Mouse (Mus musculus) layer of hippocampus, adult 9-11 months (tissue): ENCODE measurements around the gene Bmp7.

Experiments used
- DNase-seq: peaks from one replicate; pipeline ENCODE4 v3.0.0; 2022

The Bmp7 gene

DNA sequence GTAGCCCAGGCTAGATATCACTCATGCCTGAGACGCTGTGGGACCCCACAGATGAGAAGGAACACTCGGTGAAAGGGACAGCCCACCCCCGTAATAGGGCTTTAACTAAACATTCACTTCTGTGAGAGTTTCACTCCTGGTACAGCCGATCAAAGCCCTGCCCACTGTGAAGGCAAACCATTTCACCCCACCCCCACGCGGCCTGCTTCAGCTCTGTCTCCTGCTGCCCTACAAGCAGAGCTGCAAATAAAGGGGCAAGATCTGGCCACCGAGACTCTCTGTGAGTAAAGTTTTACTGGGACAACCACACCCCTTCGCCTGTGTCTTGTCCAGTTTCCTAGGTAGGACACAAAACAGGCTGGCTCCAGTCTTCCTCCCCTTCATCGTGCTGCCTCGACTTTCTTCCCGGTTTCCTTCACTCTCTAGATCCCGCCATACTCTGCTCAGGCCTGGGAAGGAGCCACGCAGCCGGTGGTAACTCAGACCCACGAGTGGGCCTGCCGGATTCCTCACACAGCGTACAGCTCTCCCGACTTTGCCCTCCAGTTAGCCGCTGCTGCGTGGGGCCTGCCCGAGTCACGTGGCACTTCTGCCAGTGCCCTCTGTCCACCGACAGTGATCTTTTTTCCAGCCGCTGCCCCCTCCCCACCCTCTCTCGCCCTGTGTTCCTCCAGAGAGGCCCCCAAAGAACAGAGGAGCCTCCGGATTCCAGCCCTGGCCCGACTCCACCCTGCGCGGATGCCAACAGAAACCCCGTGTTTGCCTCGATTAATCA is 94.4 kb downstream of the Bmp7 start:
- no peak for DNase-seq

DNA sequence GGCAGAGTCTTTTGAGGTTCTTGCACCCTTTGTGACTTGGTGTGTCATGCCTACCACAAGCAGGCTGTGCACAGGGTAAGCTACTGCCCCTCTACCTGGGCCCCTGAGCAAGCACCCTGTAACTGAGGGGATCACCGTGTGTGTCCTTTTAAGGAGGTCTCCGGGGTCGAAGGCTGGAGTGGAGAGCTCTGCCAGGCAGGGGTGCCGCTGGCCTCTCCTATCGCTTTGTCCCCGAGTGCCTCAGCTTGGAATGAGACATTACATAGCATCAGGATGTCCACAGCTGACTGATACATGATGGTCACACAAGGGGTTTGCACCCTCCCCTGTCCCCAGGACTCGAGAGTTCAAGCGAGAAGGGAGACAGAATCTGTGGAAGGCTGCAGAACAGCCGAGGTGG is 96.2 kb downstream of the Bmp7 start:
- DNase-seq: no peak

DNA sequence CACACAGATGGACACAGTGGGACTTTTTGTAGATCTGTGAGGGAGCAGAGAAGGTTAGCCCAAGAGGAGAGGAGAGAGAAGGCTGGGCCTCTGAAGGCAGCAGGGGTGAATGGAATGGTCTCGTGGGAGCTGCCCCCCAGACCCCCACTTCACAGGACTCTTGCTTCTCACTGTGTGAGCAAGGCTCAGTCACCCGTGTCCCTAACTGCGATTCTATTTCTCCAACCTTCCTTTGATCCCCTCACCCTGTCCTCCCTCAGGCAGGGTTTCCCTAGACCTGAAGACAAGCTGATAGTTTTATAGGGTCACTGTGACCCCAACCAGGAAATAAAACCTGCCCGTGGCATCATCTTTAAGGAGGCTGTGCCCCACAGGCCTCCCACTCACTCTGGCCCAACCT is 97.8 kb downstream of the Bmp7 start:
- DNase-seq: no peak

DNA sequence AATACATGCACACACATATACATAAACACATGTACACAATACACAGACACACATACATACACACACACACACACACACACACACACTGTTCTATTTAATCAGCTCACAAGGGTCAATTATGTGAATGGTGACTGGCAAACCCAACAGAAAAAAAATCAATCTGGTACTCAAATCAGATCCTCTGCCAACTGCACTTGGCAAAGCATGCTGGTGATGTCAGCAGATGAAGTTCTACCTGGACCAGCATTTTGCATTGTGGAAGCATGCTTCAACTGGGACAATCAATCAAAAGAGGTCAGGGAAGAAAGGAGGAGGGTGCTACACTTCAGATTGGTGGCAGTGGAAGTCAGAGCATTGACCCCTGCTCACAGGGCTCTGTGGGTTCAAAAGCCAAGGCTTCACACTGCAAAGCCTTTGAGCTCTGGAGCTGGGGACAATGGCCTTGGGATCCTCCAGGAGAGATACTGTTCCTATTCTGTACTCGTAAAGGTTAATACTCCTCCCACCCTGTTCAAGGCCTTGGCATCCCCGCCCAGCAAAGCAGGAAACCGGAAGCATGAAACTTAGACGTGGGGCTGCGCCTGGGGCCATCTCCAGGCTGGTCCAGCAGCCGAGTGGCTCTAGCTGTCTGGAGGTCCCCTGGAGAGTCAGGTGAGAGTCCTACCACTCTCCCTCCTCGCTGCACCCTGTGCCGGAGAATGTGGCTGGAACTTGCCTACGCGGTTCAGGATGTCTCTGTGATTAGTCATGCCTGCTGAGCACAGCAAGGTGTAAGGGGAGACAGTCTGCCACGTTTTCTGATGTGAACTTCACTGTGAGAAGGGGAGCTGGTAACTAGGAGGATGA is 99.0 kb downstream of the Bmp7 start:
- no peak for DNase-seq

DNA sequence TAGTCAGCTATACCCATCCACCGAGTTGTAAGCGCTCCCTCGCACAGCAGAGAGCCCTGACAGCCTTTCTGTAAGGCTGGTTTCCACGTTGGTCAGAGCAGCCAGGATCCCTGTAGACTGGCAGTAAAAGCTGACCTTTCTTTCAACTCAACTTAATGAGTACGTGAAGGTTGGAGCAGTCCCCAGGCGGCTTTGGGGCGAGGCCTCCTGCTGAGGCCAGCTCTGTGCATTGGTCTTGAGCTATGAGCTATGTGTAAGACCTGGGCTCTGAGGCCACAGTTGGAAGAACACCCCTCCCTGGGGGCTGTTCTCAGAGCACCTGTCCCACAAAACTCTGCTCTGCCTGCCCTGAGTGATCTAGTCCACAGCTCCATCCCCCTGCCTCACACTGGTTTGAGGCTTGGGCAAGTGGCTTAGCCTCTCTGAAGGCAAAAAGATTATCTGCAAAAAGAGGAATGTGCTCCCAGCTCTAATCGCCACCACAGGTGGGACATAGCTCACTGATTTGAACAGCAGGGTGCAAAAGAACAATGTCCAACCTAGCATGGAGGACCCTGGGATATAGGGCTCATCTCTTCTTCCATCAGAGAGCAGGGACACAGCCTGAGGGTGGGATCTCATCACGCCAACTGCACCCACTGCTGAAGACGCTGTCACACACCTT is 100.7 kb downstream of the Bmp7 start:
- DNase-seq: no peak

DNA sequence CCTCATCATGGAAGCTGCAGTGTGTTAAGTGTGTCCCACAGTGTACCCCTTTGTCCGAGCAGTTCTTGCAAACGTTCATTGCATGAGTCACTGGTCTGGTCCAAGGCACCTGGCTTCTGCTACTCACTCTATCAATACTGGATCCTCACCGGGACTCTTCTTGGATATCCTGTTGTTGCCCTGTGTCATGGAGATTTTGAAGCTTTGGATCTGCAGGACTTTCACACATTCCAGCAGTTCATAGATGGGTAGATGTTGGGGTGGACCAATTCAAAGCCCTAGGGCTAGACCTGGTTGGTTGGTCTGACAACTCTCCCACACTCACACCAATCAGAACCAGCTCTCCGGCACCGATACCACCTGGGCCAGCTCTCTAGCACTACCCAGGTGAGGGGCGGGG is 103.6 kb downstream of the Bmp7 start:
- no peak for DNase-seq

DNA sequence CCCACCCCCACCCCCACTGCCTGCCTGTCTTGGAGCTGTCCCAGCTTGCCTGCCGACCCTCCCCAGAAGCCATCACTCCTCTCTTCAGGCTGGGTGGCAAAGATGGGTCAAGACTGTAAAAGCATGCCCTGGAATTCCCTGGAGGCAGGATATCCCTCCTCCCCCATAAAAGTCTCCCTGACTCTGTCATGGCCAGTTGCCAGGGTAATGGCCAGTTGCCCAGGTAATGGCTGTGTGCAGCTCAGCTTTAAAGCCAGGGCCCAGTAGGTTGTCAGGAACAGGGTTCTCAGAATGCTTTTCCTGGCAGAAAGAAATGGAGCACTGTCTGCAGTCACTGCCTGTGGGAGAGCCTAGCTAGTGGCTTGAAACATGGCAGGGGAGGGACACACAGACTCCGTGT is 106.9 kb downstream of the Bmp7 start:
- peak; percentile 19 for DNase-seq

DNA sequence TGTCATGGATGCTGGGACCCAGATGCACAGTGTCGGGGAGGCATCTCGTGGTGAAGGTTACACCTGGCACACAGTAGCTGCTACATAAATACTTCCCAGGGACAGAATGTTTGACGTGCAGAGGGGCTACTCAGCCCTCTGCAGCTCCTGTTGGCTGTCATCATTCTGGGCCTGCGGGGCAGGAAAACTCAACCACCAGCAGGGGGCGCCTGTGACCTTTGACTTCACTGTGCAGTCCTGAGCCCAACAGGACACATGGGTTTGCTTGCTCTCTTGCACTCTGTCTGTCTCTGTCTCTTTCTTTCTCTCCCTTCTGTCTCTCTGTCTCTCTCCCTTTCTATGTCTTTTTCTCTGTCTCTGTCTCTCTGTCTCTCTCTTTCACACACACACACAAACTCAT is 108.4 kb downstream of the Bmp7 start:
- peak; percentile 38 for DNase-seq

DNA sequence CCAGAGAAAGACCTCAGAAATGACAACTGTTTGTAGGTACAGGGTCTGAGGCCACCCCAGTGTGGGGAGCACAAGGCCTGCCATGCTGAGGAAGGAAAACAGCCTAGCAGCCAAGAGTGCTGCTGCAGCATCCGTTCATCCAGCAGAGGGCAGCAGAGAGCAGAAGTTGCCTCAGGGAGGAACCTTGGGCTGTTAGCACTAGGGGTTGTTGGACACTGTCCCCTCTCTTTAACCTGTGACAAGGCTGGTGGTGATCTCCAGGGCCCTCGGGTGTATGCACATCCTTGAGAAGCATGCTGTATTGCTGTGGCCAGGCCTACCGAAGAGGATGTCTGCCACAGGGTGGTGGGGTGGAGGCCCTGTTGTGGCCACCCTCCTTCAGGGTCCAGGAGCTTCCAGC is 109.0 kb downstream of the Bmp7 start:
- DNase-seq: peak; percentile 62

DNA sequence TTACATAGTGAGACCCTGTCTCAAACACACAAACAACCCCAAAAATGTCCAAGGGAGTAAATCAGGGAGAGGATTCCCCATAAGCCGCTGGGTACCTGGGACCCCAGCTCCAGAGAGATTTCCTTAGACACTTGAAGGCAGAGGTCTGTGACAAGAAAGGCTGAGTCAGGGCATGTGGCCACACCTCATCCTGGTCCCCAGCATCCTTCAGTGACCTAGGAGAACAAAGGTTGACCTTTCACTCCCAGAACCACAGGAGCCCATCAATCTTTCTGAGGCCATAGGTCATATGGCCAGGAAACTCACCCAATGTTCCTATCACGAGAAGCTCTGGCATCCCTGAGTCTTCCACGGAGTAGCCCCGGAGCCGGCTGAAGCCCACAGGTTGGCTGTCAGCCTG is 111.9 kb downstream of the Bmp7 start:
- no peak for DNase-seq

DNA sequence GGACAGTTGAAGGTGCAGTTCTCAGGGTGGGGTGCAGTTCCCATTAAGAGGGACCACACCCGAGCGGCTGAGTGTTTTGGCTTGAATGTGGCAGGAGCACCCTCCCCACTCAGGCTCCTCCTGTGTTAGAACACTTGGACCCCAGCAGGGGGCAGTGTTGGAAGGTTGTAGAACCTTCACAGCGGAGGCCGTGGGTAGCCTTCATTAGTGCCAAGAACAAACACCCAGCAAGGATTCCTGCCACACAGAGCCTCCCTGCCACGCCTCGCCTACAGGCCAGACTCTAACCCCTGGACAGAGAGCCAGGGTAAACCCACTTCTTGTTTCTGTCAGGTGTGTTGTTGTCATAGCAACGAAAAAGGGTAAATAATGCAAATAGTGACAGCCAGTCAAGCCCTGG is 112.6 kb downstream of the Bmp7 start:
- DNase-seq: no peak

DNA sequence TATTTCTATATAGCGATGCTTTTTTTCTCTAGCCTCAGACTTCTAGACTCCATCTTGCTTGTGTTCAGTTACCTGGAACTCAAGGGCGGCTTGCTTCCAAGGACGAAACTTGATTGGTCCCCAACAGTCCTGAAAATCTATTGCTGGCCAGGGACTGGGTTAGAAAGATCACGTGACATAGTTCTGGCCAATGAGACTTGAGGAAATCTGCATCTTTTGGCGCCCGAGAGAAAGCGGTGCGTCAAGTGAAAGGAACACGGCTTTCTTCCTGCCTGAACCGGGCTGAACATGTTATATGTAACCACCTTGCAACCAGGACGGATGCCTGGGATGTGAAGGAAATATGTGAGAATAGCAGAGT is 114.4 kb downstream of the Bmp7 start:
- DNase-seq: no peak

DNA sequence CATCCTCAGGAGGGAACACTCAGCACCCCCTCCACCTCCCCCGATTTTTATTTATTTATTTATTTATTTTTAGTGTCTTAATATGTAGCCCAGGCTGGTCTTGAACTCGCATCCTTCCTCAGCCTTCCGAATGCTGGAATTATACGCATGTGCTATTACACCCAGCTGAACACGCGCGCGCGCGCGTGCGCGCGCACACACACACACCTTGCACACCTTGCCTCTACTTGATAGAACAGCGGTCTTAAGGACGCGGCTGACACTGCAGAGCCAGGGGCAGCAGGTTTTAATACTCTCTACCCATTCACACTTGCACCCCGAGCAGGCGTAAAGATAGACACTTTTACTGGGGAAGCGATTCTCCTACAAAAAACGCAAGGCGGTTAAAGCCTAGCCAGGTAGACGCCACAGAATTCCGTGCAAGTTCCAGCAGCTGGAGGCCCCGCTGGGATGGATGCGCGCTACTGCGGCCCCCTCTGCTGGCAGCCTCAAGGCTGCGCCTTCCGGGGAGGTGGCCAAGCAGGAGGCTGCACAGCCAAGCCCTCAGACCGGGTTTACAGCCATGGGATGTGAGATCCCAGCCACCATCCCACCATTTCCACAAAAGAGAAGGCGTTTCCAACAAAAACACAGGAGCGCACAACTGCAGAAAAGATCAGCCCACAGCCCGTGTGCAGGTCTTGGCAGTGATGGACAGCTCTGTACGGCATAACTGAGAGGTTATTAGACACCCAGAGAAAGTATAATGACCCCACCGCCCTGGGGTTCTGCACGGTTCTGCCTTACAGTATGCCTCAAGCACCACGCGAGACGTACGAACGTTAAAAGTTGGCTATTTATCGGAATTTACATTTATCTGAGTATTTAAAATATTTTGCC is 115.0 kb downstream of the Bmp7 start:
- DNase-seq: no peak

DNA sequence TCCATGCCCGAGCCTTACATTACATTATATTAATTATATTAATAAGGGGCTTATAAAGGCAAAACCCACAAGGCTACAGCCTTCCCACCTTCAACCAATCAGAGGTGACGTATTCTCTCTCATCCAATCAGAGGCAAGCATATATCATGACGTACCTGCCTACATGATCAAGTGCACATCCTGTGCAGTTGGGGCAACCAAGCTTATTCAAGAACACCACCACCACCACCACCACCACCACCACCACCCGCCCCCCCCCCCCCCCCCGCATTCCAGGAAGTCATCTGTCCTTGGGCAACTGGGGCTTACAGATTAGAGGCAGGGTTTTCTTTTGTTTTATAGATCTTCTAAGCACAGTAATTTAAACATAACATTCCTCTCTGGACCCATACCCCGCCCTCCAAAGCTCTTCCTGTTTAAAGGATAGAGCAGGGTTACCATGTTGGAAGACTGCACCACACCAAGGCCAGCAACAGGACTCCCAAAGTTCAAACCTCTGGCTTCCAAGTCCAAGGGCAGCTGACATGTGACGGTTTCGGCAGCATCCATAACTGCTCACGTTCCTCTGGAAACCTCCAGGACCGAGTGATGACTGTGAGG is 121.4 kb downstream of the Bmp7 start:
- DNase-seq: no peak
